Mouse (Mus musculus) brain, embryonic 14.5 days (tissue): ENCODE measurements at regions not wholly inside any gene's neighbourhood (a gene's known extent, or its start where the extent isn't known, plus 50 kb on each side); places are given as distances from the start of the nearest gene placed in this dataset.

Source experiments
- DNase-seq: peaks from one replicate; pipeline ENCODE4 v3.0.0-alpha.2; 2011; ENCODE audit warnings: low read depth
- CTCF ChIP-seq: fragments of 200-500 bp; IDR thresholded peaks from 2 replicates; pipeline ENCODE4 v1.5.1; 2012; ENCODE audit warnings: inconsistent platforms, mild to moderate bottlenecking, moderate library complexity, borderline replicate concordance; ENCODE audit not compliant: insufficient read depth, insufficient read length; ENCODE audit errors: extremely low read depth
- POLR2A ChIP-seq: fragments of 200-500 bp; IDR thresholded peaks from 2 replicates; pipeline ENCODE4 v1.6.1; 2012; ENCODE audit warnings: mild to moderate bottlenecking, inconsistent platforms, borderline replicate concordance; ENCODE audit not compliant: poor library complexity, insufficient read depth, insufficient read length, severe bottlenecking; ENCODE audit errors: extremely low read depth

- DNase-seq: peak; percentile 46
- no peak for TF ChIP-seq POLR2A
- TF ChIP-seq CTCF: no peak
These were observed 380.4 kb upstream of the Crim1 start for GRCm38 (mm10) chr17:77819698-77820097.

DNA sequence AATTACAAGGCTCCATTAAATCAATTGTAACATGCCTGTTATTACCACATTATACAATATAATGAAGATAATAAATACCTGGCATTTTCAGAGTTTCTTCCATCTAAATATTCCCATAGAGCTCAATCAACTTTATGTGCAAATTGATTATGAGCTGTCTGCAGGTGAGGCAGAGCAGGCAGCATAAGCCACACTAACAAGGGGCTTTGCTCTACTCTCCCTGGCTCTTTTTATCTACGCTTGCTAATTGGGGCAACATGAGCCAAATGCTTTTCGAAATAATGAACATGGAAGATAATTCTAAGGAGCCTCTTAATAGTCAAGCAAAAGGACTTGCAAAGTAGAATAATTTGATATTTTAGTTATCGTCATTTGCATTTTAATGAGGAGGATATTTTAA lies 356.1 kb upstream of the Crim1 start:
- TF ChIP-seq CTCF: no peak
- no peak for TF ChIP-seq POLR2A
- peak; percentile 60 for DNase-seq

- DNase-seq: no peak
- TF ChIP-seq POLR2A: no peak
- no peak for TF ChIP-seq CTCF
These were observed 325.6 kb upstream of the Crim1 start for GRCm38 (mm10) chr17:77874497-77874896.

GRCm38 (mm10) chr17:77877016-77877415 lies 323.0 kb upstream of the Crim1 start:
- DNase-seq: peak; percentile 26
- TF ChIP-seq CTCF: no peak
- no peak for TF ChIP-seq POLR2A

DNA sequence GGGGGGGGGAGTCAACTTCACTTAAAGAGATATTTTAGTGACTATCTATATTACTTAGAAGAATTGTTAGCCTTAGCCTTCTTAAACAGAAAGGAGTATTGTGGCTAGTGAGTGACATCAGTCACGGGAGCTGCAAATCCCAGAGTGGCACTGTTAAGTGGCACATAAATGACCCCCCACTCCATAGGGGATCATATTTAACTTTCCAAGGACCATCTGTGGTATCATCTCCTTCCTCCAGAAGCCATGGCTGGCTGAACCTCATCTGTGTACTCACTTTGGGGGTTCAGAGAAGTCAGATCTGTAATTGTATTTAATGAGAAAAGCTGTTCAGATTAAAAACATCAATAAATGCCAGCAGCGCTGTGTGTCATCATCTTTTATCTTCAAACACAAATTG lies 314.9 kb upstream of the Crim1 start:
- peak; percentile 17 for DNase-seq
- no peak for TF ChIP-seq POLR2A
- no peak for TF ChIP-seq CTCF

- TF ChIP-seq POLR2A (no peak), CTCF (no peak)
- peak; percentile 77 for DNase-seq
These were observed 310.9 kb upstream of the Crim1 start for GRCm38 (mm10) chr17:77889147-77889546.

GRCm38 (mm10) chr17:77904412-77904811 lies 295.6 kb upstream of the Crim1 start:
- DNase-seq: peak; percentile 56
- TF ChIP-seq POLR2A (no peak), CTCF (no peak)

GRCm38 (mm10) chr17:77913962-77914450 lies 286.0 kb upstream of the Crim1 start:
- TF ChIP-seq POLR2A: no peak
- TF ChIP-seq CTCF: no peak
- peak; percentile 56 for DNase-seq

- peak; percentile 62 for DNase-seq
These were observed 269.8 kb upstream of the Crim1 start for GRCm38 (mm10) chr17:77930253-77930652.

DNA sequence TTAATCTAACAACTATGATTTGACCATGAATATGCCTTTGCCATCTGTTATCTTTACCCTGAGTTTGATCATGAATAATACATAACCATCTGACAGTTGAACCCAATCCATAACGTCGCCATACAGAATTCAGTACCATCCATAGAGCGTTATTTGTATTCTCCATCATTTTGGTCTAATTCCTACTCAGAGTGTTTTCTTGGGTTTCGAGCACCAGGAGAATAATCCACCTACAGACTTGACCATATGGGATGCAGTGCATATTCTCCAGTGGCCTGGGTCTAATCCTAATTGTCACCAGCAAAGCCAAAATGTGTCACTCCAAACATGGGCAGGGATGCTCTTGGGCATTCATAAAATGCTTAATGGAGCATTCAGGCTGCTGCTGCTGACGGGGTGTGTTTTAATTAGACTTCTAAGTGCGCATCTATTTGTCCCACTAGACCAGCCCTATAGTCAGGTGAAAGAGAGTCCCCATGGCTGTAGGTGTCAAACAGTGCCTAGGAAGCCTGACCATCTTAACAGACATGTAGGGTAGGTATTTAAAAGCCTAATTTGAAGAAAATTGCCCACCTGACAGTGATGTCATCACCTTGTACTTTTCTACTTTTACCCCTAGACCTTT lies 269.0 kb upstream of the Crim1 start:
- DNase-seq: peak; percentile 82

More at GRCm38 (mm10) chr17:77930253-77930652, 269.8 kb upstream of the Crim1 start:
- no peak for TF ChIP-seq POLR2A
- no peak for TF ChIP-seq CTCF

DNA sequence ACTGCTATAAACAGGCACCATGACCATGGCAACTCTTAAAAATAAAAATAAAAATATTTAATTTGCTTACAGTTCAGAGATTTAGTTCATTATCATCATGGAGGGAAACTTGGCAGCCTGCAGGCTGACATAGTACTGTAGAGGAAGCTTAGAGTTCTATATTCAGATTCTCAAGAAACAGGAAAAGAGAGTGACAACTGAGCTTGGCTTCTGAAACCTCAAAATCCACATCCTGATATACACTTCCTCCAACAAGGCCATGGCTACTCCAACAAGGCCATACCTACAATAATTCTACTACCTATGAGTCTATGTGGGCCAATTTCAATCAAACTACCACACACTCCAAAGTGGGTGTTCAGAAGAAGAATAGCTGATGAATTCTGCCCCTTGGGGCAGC lies 266.9 kb upstream of the Crim1 start:
- no peak for TF ChIP-seq POLR2A
- TF ChIP-seq CTCF: no peak
- no peak for DNase-seq

More for the DNA sequence above, 269.0 kb upstream of the Crim1 start:
- TF ChIP-seq POLR2A: no peak
- TF ChIP-seq CTCF: no peak

- TF ChIP-seq POLR2A: no peak
- TF ChIP-seq CTCF: no peak
These were observed 242.0 kb upstream of the Crim1 start for GRCm38 (mm10) chr17:77958048-77958447.

DNA sequence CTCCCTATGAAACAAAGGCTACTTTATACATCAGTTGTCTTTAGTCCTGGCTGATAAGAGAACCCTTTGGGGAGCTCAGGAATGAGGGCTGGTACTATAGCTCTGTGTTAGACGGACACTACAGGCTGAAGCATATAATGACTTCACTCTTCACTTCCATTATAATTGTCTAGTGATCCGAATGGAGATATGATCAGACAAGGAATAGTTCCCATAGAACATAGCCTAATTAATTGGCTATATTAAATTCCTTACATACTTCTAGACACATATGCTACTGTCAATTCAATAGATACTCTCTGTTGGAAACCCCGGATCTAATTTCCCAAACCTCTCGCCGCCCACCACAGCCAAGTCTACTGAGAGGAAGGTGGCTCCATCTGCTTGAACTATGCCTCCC lies 238.8 kb upstream of the Crim1 start:
- TF ChIP-seq CTCF: no peak
- TF ChIP-seq POLR2A: no peak
- no peak for DNase-seq

More at GRCm38 (mm10) chr17:77958048-77958447, 242.0 kb upstream of the Crim1 start:
- no peak for DNase-seq

GRCm38 (mm10) chr17:77963358-77963757 lies 236.7 kb upstream of the Crim1 start:
- TF ChIP-seq POLR2A: no peak
- TF ChIP-seq CTCF: no peak
- DNase-seq: peak; percentile 32

- no peak for DNase-seq
- no peak for TF ChIP-seq CTCF
These were observed 231.5 kb upstream of the Crim1 start for GRCm38 (mm10) chr17:77968510-77968909.

DNA sequence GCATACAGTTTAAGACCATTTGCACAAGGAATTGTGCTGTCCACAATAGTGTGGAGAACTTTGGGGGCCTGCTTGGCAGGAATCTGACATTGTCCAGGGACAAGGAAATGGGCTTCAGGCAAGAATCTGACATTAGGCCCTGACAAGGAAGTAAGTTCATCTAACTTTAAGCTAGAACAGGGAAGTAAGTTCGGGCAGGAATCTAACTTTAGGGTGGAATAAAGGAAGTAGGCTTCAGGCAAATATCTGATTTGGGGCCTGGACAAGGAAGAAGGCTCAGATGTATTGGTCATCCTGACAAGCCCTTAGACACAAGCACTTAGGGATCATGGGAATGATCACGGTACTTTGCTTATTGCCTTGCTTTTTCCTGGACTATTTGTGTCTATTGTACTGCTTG lies 230.9 kb upstream of the Crim1 start:
- DNase-seq: no peak
- TF ChIP-seq CTCF (no peak), POLR2A (no peak)
